Comparison of ENCODE assay signal across 8 mouse cellular contexts in the genomic region with DNA sequence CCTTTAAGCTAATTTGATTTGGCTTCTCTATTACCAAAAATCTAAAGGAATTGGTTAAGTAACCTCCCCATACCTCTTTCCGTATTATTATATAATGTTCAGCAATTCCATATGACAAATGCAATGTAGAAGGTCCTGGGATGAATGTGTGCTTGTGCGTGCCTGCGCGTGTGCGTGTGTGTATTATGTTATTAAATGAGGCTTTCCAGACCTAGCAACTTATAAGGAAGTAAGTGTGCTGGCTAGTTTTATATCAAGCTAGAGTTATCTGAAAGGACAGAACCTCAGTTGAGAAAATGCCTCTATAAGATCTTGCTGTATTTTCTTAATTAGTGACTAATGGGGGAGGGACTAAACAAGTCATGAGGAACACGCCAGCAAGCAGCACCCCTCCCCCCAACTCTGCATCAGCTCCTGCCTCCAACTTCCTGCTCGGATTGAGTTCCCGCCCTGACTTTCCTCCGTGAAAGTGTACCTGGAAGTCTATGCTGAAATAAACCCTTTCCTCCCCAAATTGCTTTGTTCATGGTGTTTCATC. TPM values are rescaled to one million over a fixed set of nuclear protein-coding genes. Genes with fewer than 3 reads are reported as not detected.
DNase-seq lines count a peak whose midpoint lies in the region; ATAC-seq lines count a peak whose summit lies in the region.

No protein-coding gene starts in this region.

- H3K27me3 ChIP-seq in forebrain, embryonic 10.5 days (ENCODE audit: poor library complexity, severe bottlenecking): no peaks in the 10 kb centered on the region
- H3K27me3 ChIP-seq in forebrain, embryonic 15.5 days: no peaks in the 10 kb centered on the region
- H3K27me3 ChIP-seq in lung, embryonic 15.5 days: no peaks in the 10 kb centered on the region

- peak overlapping the region; percentile 12; the same call in 1 of the 2 replicates for H3K4me3 ChIP-seq in forebrain, embryonic 10.5 days
- H3K4me3 ChIP-seq in forebrain, embryonic 15.5 days: no peak overlapping the region
- H3K4me3 ChIP-seq in lung, embryonic 15.5 days: no peak overlapping the region

- no peak overlapping the region for H3K4me2 ChIP-seq in forebrain, embryonic 15.5 days (replicated peaks)
- H3K4me2 ChIP-seq in lung, embryonic 15.5 days: peak overlapping the region; percentile 44

- no peaks in the 10 kb centered on the region for H3K36me3 ChIP-seq in forebrain, embryonic 10.5 days (replicated peaks)
- no peaks in the 10 kb centered on the region for H3K36me3 ChIP-seq in forebrain, embryonic 15.5 days
- no peaks in the 10 kb centered on the region for H3K36me3 ChIP-seq in lung, embryonic 15.5 days

- H3K9ac ChIP-seq in forebrain, embryonic 15.5 days (replicated peaks): no peak overlapping the region
- no peak overlapping the region for H3K9ac ChIP-seq in lung, embryonic 15.5 days

- H3K27ac ChIP-seq in forebrain, embryonic 10.5 days: peak overlapping the region; percentile 62; the same call in 1 of the 2 replicates
- no peak overlapping the region for H3K27ac ChIP-seq in forebrain, embryonic 15.5 days (replicated peaks)
- H3K27ac ChIP-seq in lung, embryonic 15.5 days: no peak overlapping the region

- 58% methylated on average over 9 of the region's 9 CpGs for WGBS in forebrain, embryonic 10.5 days
- 58% methylated on average over 9 of the region's 9 CpGs for WGBS in forebrain, embryonic 15.5 days
- 50% methylated on average over 9 of the region's 9 CpGs for WGBS in lung, embryonic 15.5 days

- peaks cover 28% of the 10 kb centered on the region for H3K4me1 ChIP-seq in forebrain, embryonic 10.5 days
- H3K4me1 ChIP-seq in forebrain, embryonic 15.5 days: peaks cover 4% of the 10 kb centered on the region; the same call in 1 of the 2 replicates
- peaks cover 7% of the 10 kb centered on the region; the same call in 1 of the 2 replicates for H3K4me1 ChIP-seq in lung, embryonic 15.5 days

- DNase-seq in forebrain, embryonic 10.5 days (ENCODE audit: extremely low spot score, low spot score): peak; percentile 21
- peak; percentile 20 to 44 for DNase-seq in kidney, adult 8-10 months
- no peak for DNase-seq in adrenal gland, postnatal 14 days
- DNase-seq in layer of hippocampus, postnatal 10 days (ENCODE audit: low spot score in 2 of 2): no peak
- no peak for DNase-seq in frontal cortex, postnatal 14 days (ENCODE audit: low spot score in 2 of 2)

- no peaks in the 10 kb centered on the region for H3K9me3 ChIP-seq in forebrain, embryonic 10.5 days
- H3K9me3 ChIP-seq in forebrain, embryonic 15.5 days: no peaks in the 10 kb centered on the region
- H3K9me3 ChIP-seq in lung, embryonic 15.5 days: no peaks in the 10 kb centered on the region

- no peak for ATAC-seq in forebrain, embryonic 15.5 days (replicated peaks)
- peak; percentile 49 for ATAC-seq in common myeloid progenitor, adult 5-6 weeks (replicated peaks; ENCODE audit: low read depth, poor library complexity, severe bottlenecking)
- peak; percentile 62 for ATAC-seq in lung, embryonic 15.5 days (ENCODE audit: borderline replicate concordance, extremely low read depth, low FRiP score, low TSS enrichment)

RNA-seq across cellular contexts. Expression of a gene that starts 17.6 kb away (rescaled TPM):
- polyA plus RNA-seq in forebrain, embryonic 10.5 days (2016; fragmentation: Nextera tagmentation; extraction: Ambion mirVana): 28.0 and 29.7 TPM in 2 replicates
- polyA plus RNA-seq in forebrain, embryonic 15.5 days (2015; fragmentation: Nextera tagmentation; extraction: Ambion mirVana): 47.1 and 50.9 TPM in 2 replicates
- 22.5 and 33.7 TPM in 2 replicates for total RNA-seq in common myeloid progenitor, adult 5-6 weeks (2017)
- 22.4 and 24.6 TPM in 2 replicates for polyA plus RNA-seq in lung, embryonic 15.5 days (2015; fragmentation: Nextera tagmentation; extraction: Ambion mirVana)
- 36.3 and 39.8 TPM in 2 replicates for total RNA-seq in adrenal gland, postnatal 14 days (2021)
- total RNA-seq in layer of hippocampus, postnatal 10 days (2021): 10 to 100 TPM; 80.1 to 83.0 TPM

RNA-seq across cellular contexts. Expression of a gene that starts 17.8 kb away (rescaled TPM):
- 57.8 and 58.3 TPM in 2 replicates for polyA plus RNA-seq in forebrain, embryonic 10.5 days (2016; fragmentation: Nextera tagmentation; extraction: Ambion mirVana)
- polyA plus RNA-seq in forebrain, embryonic 15.5 days (2015; fragmentation: Nextera tagmentation; extraction: Ambion mirVana): 33.6 and 34.2 TPM in 2 replicates
- 46.5 and 49.7 TPM in 2 replicates for total RNA-seq in common myeloid progenitor, adult 5-6 weeks (2017)
- 37.8 and 38.8 TPM in 2 replicates for polyA plus RNA-seq in lung, embryonic 15.5 days (2015; fragmentation: Nextera tagmentation; extraction: Ambion mirVana)
- total RNA-seq in adrenal gland, postnatal 14 days (2021): 20.6 and 20.9 TPM in 2 replicates
- total RNA-seq in layer of hippocampus, postnatal 10 days (2021): 10 to 100 TPM; 21.1 to 26.0 TPM

RNA-seq across cellular contexts. Expression of a gene that starts 22.2 kb away (rescaled TPM):
- 0.15 and 0.20 TPM in 2 replicates for polyA plus RNA-seq in forebrain, embryonic 10.5 days (2016; fragmentation: Nextera tagmentation; extraction: Ambion mirVana)
- polyA plus RNA-seq in forebrain, embryonic 15.5 days (2015; fragmentation: Nextera tagmentation; extraction: Ambion mirVana): 7.0 and 7.8 TPM in 2 replicates
- not detected in 2 replicates for total RNA-seq in common myeloid progenitor, adult 5-6 weeks (2017)
- 0.07 and 0.26 TPM in 2 replicates for polyA plus RNA-seq in lung, embryonic 15.5 days (2015; fragmentation: Nextera tagmentation; extraction: Ambion mirVana)
- total RNA-seq in adrenal gland, postnatal 14 days (2021): 56.4 and 61.0 TPM in 2 replicates
- 100 to 1,000 TPM in 1 of 2 experiments, 10 to 100 TPM in 1; 92.2 to 132 TPM for total RNA-seq in layer of hippocampus, postnatal 10 days (2021)

Comparison
In these comparisons a context has a peak if more than half of its experiments do, and no peak if none do; other contexts are left out.
1. DNase-seq: peak in forebrain, embryonic 10.5 days (single experiment) and kidney, adult 8-10 months (2 of 2); none in adrenal gland, postnatal 14 days (single experiment), layer of hippocampus, postnatal 10 days (0 of 2) and frontal cortex, postnatal 14 days (0 of 2).
2. RNA of a gene that starts 22.2 kb away (total RNA-seq): 92.2 to 132 TPM in layer of hippocampus, postnatal 10 days and 56.4 to 61.0 TPM in adrenal gland, postnatal 14 days; not detected in common myeloid progenitor, adult 5-6 weeks; every median in the first group is over 10 times any median in the second.